Mouse (Mus musculus) liver, embryonic 13.5 days (tissue): ENCODE measurements at regions not wholly inside any gene's neighbourhood (a gene's known extent, or its start where the extent isn't known, plus 50 kb on each side); places are given as distances from the start of the nearest gene placed in this dataset.

Experiments
- ATAC-seq: fragments of 200-750 bp; cut with Nextera tagmentation; 2 replicates; pipeline ENCODE4 v1.8.0; 2017; ENCODE audit warnings: low read depth, mild to moderate bottlenecking, moderate number of reproducible peaks, moderate library complexity
- DNase-seq: peaks from one replicate; pipeline ENCODE4 v3.0.0; 2022
- H3K27ac ChIP-seq: fragments of 300-500 bp; sonication (generic); 2 replicates; pipeline ENCODE4 v1.5.1; 2015; ENCODE audit warnings: moderate library complexity, mild to moderate bottlenecking, inconsistent platforms
- H3K27me3 ChIP-seq: fragments of 300-500 bp; sonication (generic); 2 replicates; pipeline ENCODE4 v1.6.1; 2015; ENCODE audit warnings: mild to moderate bottlenecking, inconsistent platforms
- H3K36me3 ChIP-seq: fragments of 300-500 bp; sonication (generic); 2 replicates; pipeline ENCODE4 v1.6.1; 2015; ENCODE audit warnings: mild to moderate bottlenecking, inconsistent platforms
- H3K4me1 ChIP-seq: fragments of 300-500 bp; sonication (generic); replicated peaks from 2 replicates; pipeline ENCODE4 v1.6.1; 2015; ENCODE audit warnings: inconsistent platforms
- H3K4me2 ChIP-seq: fragments of 300-500 bp; sonication (generic); 2 replicates; pipeline ENCODE4 v1.6.1; 2015; ENCODE audit warnings: inconsistent platforms, mild to moderate bottlenecking, moderate library complexity
- H3K4me3 ChIP-seq: fragments of 300-500 bp; sonication (generic); replicated peaks from 2 replicates; pipeline ENCODE4 v1.5.1; 2015; ENCODE audit warnings: mild to moderate bottlenecking, inconsistent platforms
- H3K9ac ChIP-seq: fragments of 300-500 bp; sonication (generic); 2 replicates; pipeline ENCODE4 v1.6.1; 2015; ENCODE audit warnings: mild to moderate bottlenecking, inconsistent platforms
- H3K9me3 ChIP-seq: fragments of 300-500 bp; sonication (generic); replicated peaks from 2 replicates; pipeline ENCODE4 v1.6.1; 2016; ENCODE audit warnings: inconsistent platforms
- WGBS: fragments of 180-500 bp; shearing (Covaris S2); methylation state at CpG from one replicate; pipeline ENCODE4 v1.1.7; 2015; ENCODE audit not compliant: insufficient replicate concordance; 5-methylcytosine and 5-hydroxymethylcytosine counted together

- no peaks in the 10 kb centered on the region for H3K4me1 ChIP-seq
- H3K27me3 ChIP-seq = no peaks in the 10 kb centered on the region
- no peak overlapping the region for H3K27ac ChIP-seq
- DNase-seq = no peak
- no peak overlapping the region for H3K4me3 ChIP-seq
- 53% methylated on average over 8 of the region's 8 CpGs for WGBS
- no peak for ATAC-seq
- H3K36me3 ChIP-seq = no peaks in the 10 kb centered on the region
- no peak overlapping the region for H3K9ac ChIP-seq
- H3K9me3 ChIP-seq = no peaks in the 10 kb centered on the region
- no peak overlapping the region for H3K4me2 ChIP-seq
Measured at GRCm38 (mm10) chr5:67539591-67540238, 68.0 kb upstream of the Shisa3 start.

GRCm38 (mm10) chr5:67541867-67542266 lies 65.8 kb upstream of the Shisa3 start:
- DNase-seq (no peak), ATAC-seq (no peak)
- Histone ChIP-seq H3K4me2 (no peak overlapping the region), H3K27me3 (no peaks in the 10 kb centered on the region), H3K4me3 (no peak overlapping the region), H3K9me3 (no peaks in the 10 kb centered on the region), H3K9ac (no peak overlapping the region), H3K36me3 (no peaks in the 10 kb centered on the region), H3K4me1 (no peaks in the 10 kb centered on the region), H3K27ac (no peak overlapping the region)
- 53% methylated on average over 3 of the region's 3 CpGs for WGBS

- H3K4me1 ChIP-seq = no peaks in the 10 kb centered on the region
- H3K9ac ChIP-seq = no peak overlapping the region
- H3K27me3 ChIP-seq = no peaks in the 10 kb centered on the region
- DNase-seq = no peak
- no peak overlapping the region for H3K4me3 ChIP-seq
- no peak overlapping the region for H3K4me2 ChIP-seq
- no peak for ATAC-seq
- H3K36me3 ChIP-seq = no peaks in the 10 kb centered on the region
- 69% methylated on average over 9 of the region's 9 CpGs for WGBS
- no peak overlapping the region for H3K27ac ChIP-seq
- H3K9me3 ChIP-seq = no peaks in the 10 kb centered on the region
Measured at GRCm38 (mm10) chr5:67544028-67544589, 63.6 kb upstream of the Shisa3 start.

DNA sequence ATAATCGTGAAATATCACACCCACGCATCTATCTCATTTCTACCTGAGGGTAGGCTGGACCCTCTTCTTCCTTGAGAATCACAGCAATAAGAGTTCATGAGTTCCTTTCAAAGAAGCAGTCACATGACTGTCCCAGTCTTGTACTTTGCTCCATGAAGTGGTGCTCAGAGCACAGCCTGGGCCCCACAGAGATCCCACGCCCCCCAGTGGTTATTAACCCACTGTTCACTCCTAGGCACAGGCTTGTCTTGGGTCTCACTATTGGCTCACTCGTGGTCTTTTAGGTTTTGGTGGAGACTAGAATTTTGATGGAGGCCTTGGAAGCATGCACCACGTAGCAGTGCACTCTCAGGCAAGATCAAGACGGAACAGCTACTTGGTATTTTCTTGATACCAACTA lies 57.4 kb upstream of the Shisa3 start:
- Histone ChIP-seq H3K27me3 (no peaks in the 10 kb centered on the region), H3K36me3 (no peaks in the 10 kb centered on the region), H3K4me2 (no peak overlapping the region), H3K4me1 (no peaks in the 10 kb centered on the region), H3K27ac (no peak overlapping the region), H3K9me3 (no peaks in the 10 kb centered on the region), H3K4me3 (no peak overlapping the region), H3K9ac (no peak overlapping the region)
- DNase-seq (no peak), ATAC-seq (no peak)
- WGBS = 62% methylated on average over 6 of the region's 6 CpGs

- ATAC-seq (no peak), DNase-seq (no peak)
- Histone ChIP-seq H3K4me1 (no peaks in the 10 kb centered on the region), H3K36me3 (no peaks in the 10 kb centered on the region), H3K9me3 (no peaks in the 10 kb centered on the region), H3K4me3 (no peak overlapping the region), H3K4me2 (no peak overlapping the region), H3K9ac (no peak overlapping the region), H3K27me3 (no peaks in the 10 kb centered on the region), H3K27ac (no peak overlapping the region)
- 64% methylated on average over 6 of the region's 6 CpGs for WGBS
Measured at GRCm38 (mm10) chr5:67551668-67552390, 55.9 kb upstream of the Shisa3 start.

- Histone ChIP-seq H3K4me3 (no peak overlapping the region), H3K27me3 (no peaks in the 10 kb centered on the region), H3K4me2 (no peak overlapping the region), H3K4me1 (no peaks in the 10 kb centered on the region), H3K27ac (no peak overlapping the region), H3K36me3 (no peaks in the 10 kb centered on the region), H3K9ac (no peak overlapping the region), H3K9me3 (no peaks in the 10 kb centered on the region)
- no peak for DNase-seq
- no peak for ATAC-seq
- WGBS = 60% methylated on average over 2 of the region's 2 CpGs
Measured at GRCm38 (mm10) chr5:67552865-67553264, 54.8 kb upstream of the Shisa3 start.
